Mouse (Mus musculus) heart, postnatal 0 days (tissue): ENCODE results near the gene Gm14137. TPM values are rescaled to one million over a fixed set of nuclear protein-coding genes. Genes with fewer than 3 reads are reported as not detected.

ENCODE experiments used
- ATAC-seq: fragments of 200-750 bp; cut with Nextera tagmentation; 2 replicates; pipeline ENCODE4 v1.8.0; 2017; ENCODE audit warnings: low read depth, moderate number of reproducible peaks, moderate library complexity; ENCODE audit not compliant: insufficient read depth
- DNase-seq: peaks from one replicate; pipeline ENCODE4 v3.0.0-alpha.2; 2016; ENCODE audit warnings: low spot score
- H3K27ac ChIP-seq: fragments of 300-500 bp; sonication (generic); 2 replicates; pipeline ENCODE4 v1.5.1; 2014; ENCODE audit warnings: low read depth, mild to moderate bottlenecking
- H3K27me3 ChIP-seq: fragments of 300-500 bp; sonication (generic); 2 replicates; pipeline ENCODE4 v1.6.1; 2014; ENCODE audit warnings: low read length, mixed read lengths; ENCODE audit not compliant: control insufficient read depth, insufficient read depth
- H3K36me3 ChIP-seq: fragments of 300-500 bp; sonication (generic); replicated peaks from 2 replicates; pipeline ENCODE4 v1.6.1; 2014; ENCODE audit warnings: low read length, mixed read lengths; ENCODE audit not compliant: control insufficient read depth, insufficient read depth
- H3K4me1 ChIP-seq: fragments of 300-500 bp; sonication (generic); 2 replicates; pipeline ENCODE4 v1.6.1; 2014; ENCODE audit warnings: antibody characterized with exemption; ENCODE audit not compliant: control insufficient read depth, insufficient read depth
- H3K4me2 ChIP-seq: fragments of 300-500 bp; sonication (generic); 2 replicates; pipeline ENCODE4 v1.6.1; 2014; ENCODE audit warnings: low read depth, mild to moderate bottlenecking, low read length, moderate library complexity
- H3K4me3 ChIP-seq: fragments of 300-500 bp; sonication (generic); 2 replicates; pipeline ENCODE4 v1.5.1; 2014; ENCODE audit warnings: low read depth, low read length
- H3K9ac ChIP-seq: fragments of 300-500 bp; sonication (generic); replicated peaks from 2 replicates; pipeline ENCODE4 v1.6.1; 2014; ENCODE audit warnings: low read depth, low read length, mixed read lengths
- H3K9me3 ChIP-seq: fragments of 300-500 bp; sonication (generic); replicated peaks from 2 replicates; pipeline ENCODE4 v1.6.1; 2016; ENCODE audit warnings: low read length; ENCODE audit not compliant: control insufficient read depth
- CTCF ChIP-seq: IDR thresholded peaks from 2 replicates; pipeline ENCODE4 v1.5.1; 2016; ENCODE audit warnings: antibody characterized with exemption, control low read depth, low read depth
- EP300 ChIP-seq: IDR thresholded peaks from 2 replicates; pipeline ENCODE4 v1.6.1; 2016; ENCODE audit warnings: antibody characterized with exemption, low read depth
- WGBS: fragments of 180-500 bp; shearing (Covaris S2); extraction: QIAGEN DNeasy Blood & Tissue Kit; methylation state at CpG from one replicate; pipeline ENCODE4 v1.1.7; 2014; 5-methylcytosine and 5-hydroxymethylcytosine counted together
- polyA plus RNA-seq: library from polyadenylated mRNA; unstranded; fragments of >200 nt; fragmentation: Nextera tagmentation; extraction: Ambion mirVana; gene quantifications from 2 replicates; pipeline ENCODE4 v1.2.1, GENCODE M21; 2015
- total RNA-seq: library from RNA; depleted of rRNA; stranded (reverse); fragments of >200 nt; gene quantifications from 2 replicates; pipeline ENCODE4 v1.2.3, GENCODE M21; 2014; ENCODE audit warnings: low replicate concordance

The Gm14137 gene
- total and polyA plus RNA-seq, 2 experiments from 2014 or later, result 0.12 TPM; not detected in 1

GRCm38 (mm10) chr2:119156681-119157572 is 17.4 kb upstream of the Gm14137 start, which contains the start of gene Rmdn3:
TSS of gene Rmdn3 (minus strand) at chr2:119157034.
- TF ChIP-seq CTCF (no peak), EP300 (no peak)
- no peaks in the 10 kb centered on the region for H3K27me3 ChIP-seq
- no peaks in the 10 kb centered on the region for H3K9me3 ChIP-seq
- H3K27ac ChIP-seq, result peak within 1 kb of the TSS; percentile 77
- H3K36me3 ChIP-seq, result peaks cover 24% of the 10 kb centered on the region
- H3K9ac ChIP-seq, result peak within 1 kb of the TSS; percentile 96
- H3K4me3 ChIP-seq, result peak within 1 kb of the TSS; percentile 98
- DNase-seq, result peak; percentile 90
- H3K4me2 ChIP-seq, result peak within 1 kb of the TSS; percentile 95
- peak; percentile 90 for ATAC-seq
- H3K4me1 ChIP-seq, result peaks cover 17% of the 10 kb centered on the region
- 2% methylated on average over 51 of the region's 57 CpGs for WGBS

GRCm38 (mm10) chr2:119157836-119158235 is 16.5 kb upstream of the Gm14137 start:
- peaks cover 15% of the 10 kb centered on the region for H3K36me3 ChIP-seq
- TF ChIP-seq EP300 (no peak), CTCF (no peak)
- H3K9ac ChIP-seq, result no peak overlapping the region
- H3K4me2 ChIP-seq, result no peak overlapping the region
- DNase-seq (no peak), ATAC-seq (no peak)
- H3K4me3 ChIP-seq, result no peak overlapping the region
- H3K4me1 ChIP-seq, result peaks cover 17% of the 10 kb centered on the region
- no peaks in the 10 kb centered on the region for H3K9me3 ChIP-seq
- H3K27ac ChIP-seq, result no peak overlapping the region
- H3K27me3 ChIP-seq, result no peaks in the 10 kb centered on the region

GRCm38 (mm10) chr2:119161247-119161646 is 13.1 kb upstream of the Gm14137 start:
- no peak overlapping the region for H3K4me3 ChIP-seq
- DNase-seq (peak; percentile 39), ATAC-seq (peak; percentile 37; the same call in 1 of the 2 replicates)
- no peaks in the 10 kb centered on the region for H3K9me3 ChIP-seq
- H3K9ac ChIP-seq, result no peak overlapping the region; the same call in 1 of the 2 replicates
- no peak overlapping the region for H3K4me2 ChIP-seq
- 4% methylated on average over 2 of the region's 2 CpGs for WGBS
- 0 out of 2 replicates have a peak, but pooled peaks cover 9% of the 10 kb centered on the region for H3K27me3 ChIP-seq
- H3K27ac ChIP-seq, result peak overlapping the region; percentile 70
- H3K36me3 ChIP-seq, result no peaks in the 10 kb centered on the region
- H3K4me1 ChIP-seq, result peaks cover 9% of the 10 kb centered on the region; the same call in 1 of the 2 replicates
- TF ChIP-seq EP300, result no peak
- TF ChIP-seq CTCF, result no peak

GRCm38 (mm10) chr2:119163135-119163534 is 11.2 kb upstream of the Gm14137 start:
- Histone ChIP-seq H3K27ac (no peak overlapping the region), H3K36me3 (no peaks in the 10 kb centered on the region), H3K4me3 (no peak overlapping the region), H3K9me3 (no peaks in the 10 kb centered on the region), H3K4me1 (peaks cover 14% of the 10 kb centered on the region), H3K9ac (no peak overlapping the region), H3K27me3 (peaks cover 9% of the 10 kb centered on the region; the same call in 1 of the 2 replicates), H3K4me2 (no peak overlapping the region)
- TF ChIP-seq EP300, result no peak
- no peak for TF ChIP-seq CTCF
- ATAC-seq (no peak), DNase-seq (no peak)
- 57% methylated on average over 3 of the region's 3 CpGs for WGBS

GRCm38 (mm10) chr2:119163999-119164398 is 10.3 kb upstream of the Gm14137 start:
- Histone ChIP-seq H3K9me3 (no peaks in the 10 kb centered on the region), H3K36me3 (no peaks in the 10 kb centered on the region), H3K4me3 (no peak overlapping the region), H3K4me2 (no peak overlapping the region), H3K9ac (no peak overlapping the region), H3K27ac (no peak overlapping the region), H3K27me3 (peaks cover 9% of the 10 kb centered on the region; the same call in 1 of the 2 replicates), H3K4me1 (peaks cover 14% of the 10 kb centered on the region)
- DNase-seq (no peak), ATAC-seq (no peak)
- 78% methylated on average over 4 of the region's 4 CpGs for WGBS
- TF ChIP-seq EP300 (no peak), CTCF (no peak)
